Mouse (Mus musculus) embryonic facial prominence, embryonic 13.5 days (tissue): ENCODE measurements around the gene C9. TPM values are rescaled to one million over a fixed set of nuclear protein-coding genes. Genes with fewer than 3 reads are reported as not detected.
A peak's percentile ranks its signal among the peaks of the same experiment; 100 is the strongest.

ENCODE experiments used
- ATAC-seq: fragments of 200-750 bp; cut with Nextera tagmentation; 2 replicates; pipeline ENCODE4 v1.8.0; 2017; ENCODE audit warnings: low read depth; ENCODE audit not compliant: insufficient number of reproducible peaks, insufficient read depth, low FRiP score, low TSS enrichment
- H3K27ac ChIP-seq: fragments of 300-500 bp; sonication (generic); 2 replicates; pipeline ENCODE4 v1.5.1; 2015; ENCODE audit warnings: moderate library complexity, mild to moderate bottlenecking, inconsistent platforms
- H3K27me3 ChIP-seq: fragments of 300-500 bp; sonication (generic); 2 replicates; pipeline ENCODE4 v1.6.1; 2015; ENCODE audit warnings: mild to moderate bottlenecking, inconsistent platforms
- H3K36me3 ChIP-seq: fragments of 300-500 bp; sonication (generic); 2 replicates; pipeline ENCODE4 v1.6.1; 2015; ENCODE audit warnings: mild to moderate bottlenecking, inconsistent platforms
- H3K4me1 ChIP-seq: fragments of 300-500 bp; sonication (generic); 2 replicates; pipeline ENCODE4 v1.6.1; 2015; ENCODE audit warnings: inconsistent platforms
- H3K4me2 ChIP-seq: fragments of 300-500 bp; sonication (generic); 2 replicates; pipeline ENCODE4 v1.6.1; 2015; ENCODE audit warnings: moderate library complexity, mild to moderate bottlenecking, inconsistent platforms
- H3K4me3 ChIP-seq: fragments of 300-500 bp; sonication (generic); 2 replicates; pipeline ENCODE4 v1.5.1; 2015; ENCODE audit warnings: mild to moderate bottlenecking, inconsistent platforms
- H3K9ac ChIP-seq: fragments of 300-500 bp; sonication (generic); 2 replicates; pipeline ENCODE4 v1.6.1; 2015; ENCODE audit warnings: mild to moderate bottlenecking, inconsistent platforms
- H3K9me3 ChIP-seq: fragments of 300-500 bp; sonication (generic); 2 replicates; pipeline ENCODE4 v1.6.1; 2016; ENCODE audit warnings: inconsistent platforms
- WGBS: fragments of 180-500 bp; shearing (Covaris S2); methylation state at CpG from one replicate; pipeline ENCODE4 v1.1.7; 2015; ENCODE audit warnings: mixed read lengths; 5-methylcytosine and 5-hydroxymethylcytosine counted together
- polyA plus RNA-seq: library from polyadenylated mRNA; unstranded; fragments of >200 nt; fragmentation: Nextera tagmentation; extraction: Ambion mirVana; gene quantifications from 2 replicates; pipeline ENCODE4 v1.2.1, GENCODE M21; 2015

Gene C9
- polyA plus RNA-seq, result not detected in 2 replicates

DNA sequence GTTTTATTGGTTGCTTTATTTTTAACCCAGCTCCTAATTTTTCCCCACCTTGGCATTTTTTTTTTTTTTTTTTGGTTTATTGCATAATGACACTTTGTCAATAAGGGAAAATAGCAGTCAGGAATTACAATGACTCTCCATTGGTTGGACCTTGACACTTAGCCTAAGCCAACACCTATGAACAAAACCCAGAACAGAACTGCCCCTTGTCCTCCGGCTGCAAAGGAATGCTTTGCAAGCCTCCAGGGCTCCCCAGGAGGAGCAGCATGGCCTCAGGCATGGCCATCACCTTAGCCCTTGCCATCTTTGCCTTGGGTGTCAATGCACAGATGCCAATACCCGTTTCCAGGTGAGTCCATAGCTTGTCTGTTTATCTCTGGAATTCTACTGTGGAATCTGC lies at the start of gene C9:
Gene C9 (plus strand): TSS at position 193 of the 400 bp plus-strand sequence.
- Histone ChIP-seq H3K4me3 (no peak within 1 kb of the TSS), H3K27ac (no peak within 1 kb of the TSS), H3K36me3 (0 out of 2 replicates have a peak, but pooled peaks cover 2% of the 10 kb centered on the region), H3K4me2 (no peak within 1 kb of the TSS), H3K9ac (no peak within 1 kb of the TSS), H3K27me3 (no peaks in the 10 kb centered on the region), H3K9me3 (no peaks in the 10 kb centered on the region), H3K4me1 (0 out of 2 replicates have a peak, but pooled peaks cover 7% of the 10 kb centered on the region)
- WGBS, result 61% methylated on average over 2 of the region's 2 CpGs
- ATAC-seq, result no peak

DNA sequence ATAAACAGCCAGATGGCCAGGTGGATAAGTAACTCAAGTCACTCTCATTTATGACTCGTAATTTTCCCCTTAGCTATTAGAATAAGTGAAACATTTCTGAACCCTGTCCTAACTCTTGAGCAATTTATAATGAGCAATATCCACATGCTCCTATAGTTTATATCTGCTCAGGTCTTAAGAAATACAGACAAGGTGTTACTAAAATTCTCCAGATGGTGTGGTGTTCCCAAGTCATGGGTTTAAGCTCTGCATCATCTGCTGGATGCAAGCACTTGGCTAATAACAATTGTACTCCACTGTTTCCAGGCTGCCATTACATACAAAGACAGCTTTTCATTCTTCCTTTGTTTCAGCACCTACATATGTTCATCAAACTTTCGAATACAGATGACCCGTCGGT lies 46.9 kb upstream of the C9 start:
- Histone ChIP-seq H3K4me3 (no peak overlapping the region), H3K4me1 (no peaks in the 10 kb centered on the region), H3K9ac (no peak overlapping the region), H3K9me3 (no peaks in the 10 kb centered on the region), H3K27me3 (no peaks in the 10 kb centered on the region), H3K4me2 (no peak overlapping the region), H3K27ac (no peak overlapping the region), H3K36me3 (peaks cover 24% of the 10 kb centered on the region)
- no peak for ATAC-seq
- 89% methylated on average over 4 of the region's 4 CpGs for WGBS

DNA sequence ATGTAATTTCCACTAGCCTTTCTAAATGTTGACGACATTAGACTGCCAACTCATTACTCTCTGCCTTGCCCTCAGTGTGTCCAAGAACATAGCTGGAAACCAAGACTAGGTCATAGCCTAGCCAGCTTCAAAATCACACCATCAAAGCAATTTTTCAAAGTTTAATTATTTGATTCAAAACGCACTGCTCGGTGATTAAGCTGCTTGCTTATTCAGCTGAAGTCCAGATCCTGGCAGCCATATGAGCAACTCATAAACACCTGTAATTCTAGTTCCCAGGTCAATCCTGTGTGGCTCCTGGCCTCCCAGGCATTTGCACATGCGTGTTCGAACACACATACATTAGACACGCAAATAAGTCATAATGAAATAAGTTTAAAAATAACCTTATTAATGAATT lies 46.2 kb upstream of the C9 start:
- WGBS, result 89% methylated on average over 6 of the region's 6 CpGs
- Histone ChIP-seq H3K36me3 (peaks cover 17% of the 10 kb centered on the region), H3K9me3 (no peaks in the 10 kb centered on the region), H3K4me3 (no peak overlapping the region), H3K4me2 (no peak overlapping the region), H3K27ac (no peak overlapping the region), H3K4me1 (peaks cover 1% of the 10 kb centered on the region), H3K9ac (no peak overlapping the region), H3K27me3 (no peaks in the 10 kb centered on the region)
- no peak for ATAC-seq

DNA sequence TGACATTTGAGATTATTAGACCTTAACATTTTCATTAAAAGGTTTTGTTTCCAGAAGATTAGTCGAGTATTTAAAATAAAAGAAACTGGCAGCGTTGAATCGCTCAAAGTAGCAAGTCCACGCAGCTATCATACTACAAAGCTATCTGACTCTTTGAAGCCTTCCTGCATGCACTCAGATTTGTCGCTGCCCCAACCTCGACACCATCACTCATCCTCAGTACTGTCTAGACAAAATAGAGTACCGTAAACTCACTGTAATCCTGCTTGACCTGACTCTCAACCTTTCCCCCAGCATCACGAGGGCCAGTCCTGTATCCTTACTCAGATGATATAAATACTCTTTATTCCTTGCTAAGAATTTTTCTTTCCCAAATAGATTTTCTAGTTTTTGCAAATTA lies 45.0 kb upstream of the C9 start:
- WGBS, result 76% methylated on average over 8 of the region's 8 CpGs
- H3K27ac ChIP-seq, result no peak overlapping the region
- H3K4me2 ChIP-seq, result no peak overlapping the region
- peaks cover 14% of the 10 kb centered on the region for H3K36me3 ChIP-seq
- no peaks in the 10 kb centered on the region for H3K27me3 ChIP-seq
- H3K9ac ChIP-seq, result no peak overlapping the region
- no peaks in the 10 kb centered on the region for H3K9me3 ChIP-seq
- no peak for ATAC-seq
- H3K4me3 ChIP-seq, result no peak overlapping the region
- H3K4me1 ChIP-seq, result peaks cover 10% of the 10 kb centered on the region

DNA sequence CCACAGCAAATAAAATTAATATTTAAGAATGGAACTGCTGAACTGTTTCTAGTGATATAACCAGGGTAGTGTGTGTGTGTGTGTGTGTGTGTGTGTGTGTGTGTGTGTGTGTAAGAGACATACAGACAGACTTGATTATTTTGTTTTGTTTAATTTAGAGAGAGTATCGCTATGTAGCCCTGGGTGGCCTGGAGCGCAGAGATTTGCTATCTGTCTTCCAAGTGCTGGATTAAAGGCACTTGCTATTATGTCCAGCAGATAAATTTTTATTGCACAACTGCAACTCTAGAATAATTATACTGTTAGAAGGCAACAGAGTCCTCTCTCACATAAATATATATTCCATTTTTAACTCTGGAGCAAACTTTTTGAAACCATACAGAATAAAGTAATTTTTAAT lies 42.7 kb upstream of the C9 start:
- WGBS, result 86% methylated on average over 2 of the region's 2 CpGs
- Histone ChIP-seq H3K27me3 (no peaks in the 10 kb centered on the region), H3K4me3 (no peak overlapping the region), H3K36me3 (peaks cover 13% of the 10 kb centered on the region; the same call in 1 of the 2 replicates), H3K4me1 (peaks cover 10% of the 10 kb centered on the region), H3K9ac (no peak overlapping the region), H3K27ac (no peak overlapping the region), H3K4me2 (no peak overlapping the region), H3K9me3 (no peaks in the 10 kb centered on the region)
- ATAC-seq, result no peak

DNA sequence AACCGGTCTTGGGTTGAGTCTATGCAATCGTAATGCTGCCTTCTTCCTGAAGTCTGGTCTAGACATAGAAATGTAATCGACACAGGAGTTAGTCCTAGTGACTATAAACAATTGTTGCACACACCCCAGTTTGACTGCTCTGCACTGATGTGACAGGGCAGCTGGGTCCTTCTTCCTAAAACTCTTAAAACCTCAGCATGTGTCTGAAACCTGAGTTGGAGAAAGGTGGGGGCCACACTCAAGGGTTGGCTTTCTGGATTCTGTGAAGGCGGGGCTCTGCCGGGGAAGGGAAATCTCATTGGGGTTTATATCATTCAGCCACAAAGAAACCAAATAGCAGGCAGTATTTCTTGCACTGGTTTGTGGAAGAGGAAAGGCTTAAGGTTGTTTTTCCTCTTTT lies 41.0 kb upstream of the C9 start:
- no peak for ATAC-seq
- Histone ChIP-seq H3K4me3 (no peak overlapping the region), H3K4me1 (peaks cover 10% of the 10 kb centered on the region), H3K9ac (no peak overlapping the region), H3K27ac (no peak overlapping the region; the same call in 1 of the 2 replicates), H3K9me3 (no peaks in the 10 kb centered on the region), H3K36me3 (peaks cover 7% of the 10 kb centered on the region; the same call in 1 of the 2 replicates), H3K4me2 (no peak overlapping the region), H3K27me3 (no peaks in the 10 kb centered on the region)
- 64% methylated on average over 5 of the region's 5 CpGs for WGBS

DNA sequence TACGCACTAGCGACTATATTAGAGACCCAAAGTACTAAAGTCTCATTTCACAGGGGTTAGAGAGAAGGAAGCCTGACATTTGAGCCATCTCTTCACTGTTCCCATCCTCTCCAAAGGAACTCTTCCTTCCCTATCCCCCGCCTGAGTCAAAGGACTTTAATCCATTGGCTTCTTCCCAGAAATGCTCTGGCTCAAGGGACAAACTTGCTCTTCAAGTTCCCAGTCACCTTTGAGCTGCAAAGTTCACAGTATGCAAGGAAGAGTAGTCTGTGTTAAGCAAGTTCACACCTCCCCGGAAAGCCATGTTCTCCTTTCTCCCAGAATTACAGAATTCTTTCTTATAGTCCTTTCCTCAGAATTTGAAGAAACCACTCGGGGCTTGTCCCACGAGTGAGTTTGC lies 38.4 kb upstream of the C9 start:
- no peak overlapping the region for H3K4me3 ChIP-seq
- no peak for ATAC-seq
- no peaks in the 10 kb centered on the region for H3K9me3 ChIP-seq
- H3K27me3 ChIP-seq, result no peaks in the 10 kb centered on the region
- no peak overlapping the region for H3K4me2 ChIP-seq
- H3K4me1 ChIP-seq, result peaks cover 10% of the 10 kb centered on the region
- 81% methylated on average over 6 of the region's 6 CpGs for WGBS
- no peak overlapping the region for H3K9ac ChIP-seq
- no peak overlapping the region for H3K27ac ChIP-seq
- peaks cover 7% of the 10 kb centered on the region; the same call in 1 of the 2 replicates for H3K36me3 ChIP-seq

DNA sequence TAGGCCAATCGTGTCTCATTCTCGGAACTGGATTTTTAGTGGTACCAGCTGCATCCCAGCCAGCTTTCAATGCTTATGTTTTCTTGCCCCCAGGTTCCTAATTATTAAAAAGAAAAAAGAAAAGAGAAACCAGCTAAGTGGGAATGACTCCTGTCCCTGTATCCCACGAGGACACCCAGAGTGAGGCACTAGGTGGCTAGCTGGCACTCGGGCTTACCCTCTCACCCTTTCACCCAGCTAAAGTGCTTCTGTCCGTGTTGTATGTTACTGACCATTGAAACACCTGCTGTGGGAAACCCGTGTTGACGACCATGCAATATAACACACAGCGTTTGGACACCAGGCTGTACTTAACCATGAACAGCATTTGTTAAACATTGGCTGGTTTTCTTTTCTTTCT lies 36.1 kb upstream of the C9 start:
- Histone ChIP-seq H3K4me2 (no peak overlapping the region), H3K4me3 (no peak overlapping the region), H3K4me1 (peaks cover 7% of the 10 kb centered on the region), H3K27ac (no peak overlapping the region), H3K27me3 (no peaks in the 10 kb centered on the region), H3K36me3 (peaks cover 7% of the 10 kb centered on the region; the same call in 1 of the 2 replicates), H3K9ac (no peak overlapping the region), H3K9me3 (no peaks in the 10 kb centered on the region)
- ATAC-seq, result no peak
- 78% methylated on average over 8 of the region's 8 CpGs for WGBS

DNA sequence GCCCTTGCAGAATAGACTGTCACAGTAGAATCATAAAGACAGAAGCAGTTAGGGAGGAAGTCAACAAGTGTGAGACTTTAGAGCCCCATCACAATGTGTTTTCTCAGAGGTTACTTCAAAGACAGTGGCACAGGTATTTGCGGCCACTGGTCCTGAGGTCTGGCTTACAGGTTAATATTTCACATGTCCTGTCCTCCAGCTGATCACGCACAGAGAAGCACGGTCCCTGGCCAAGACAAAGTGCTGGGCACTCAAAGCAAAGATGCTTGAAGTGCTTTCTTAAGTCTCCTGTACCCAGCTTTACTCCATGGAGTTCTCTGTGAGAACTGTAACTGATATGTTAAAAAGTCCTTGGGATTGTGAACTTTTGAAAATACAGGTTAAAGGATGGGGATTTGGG lies 35.0 kb upstream of the C9 start:
- ATAC-seq, result no peak
- Histone ChIP-seq H3K27me3 (no peaks in the 10 kb centered on the region), H3K4me3 (no peak overlapping the region), H3K4me2 (no peak overlapping the region), H3K36me3 (peaks cover 11% of the 10 kb centered on the region; the same call in 1 of the 2 replicates), H3K9me3 (no peaks in the 10 kb centered on the region), H3K27ac (no peak overlapping the region), H3K4me1 (no peaks in the 10 kb centered on the region; the same call in 1 of the 2 replicates), H3K9ac (no peak overlapping the region)
- WGBS, result 92% methylated on average over 3 of the region's 3 CpGs

DNA sequence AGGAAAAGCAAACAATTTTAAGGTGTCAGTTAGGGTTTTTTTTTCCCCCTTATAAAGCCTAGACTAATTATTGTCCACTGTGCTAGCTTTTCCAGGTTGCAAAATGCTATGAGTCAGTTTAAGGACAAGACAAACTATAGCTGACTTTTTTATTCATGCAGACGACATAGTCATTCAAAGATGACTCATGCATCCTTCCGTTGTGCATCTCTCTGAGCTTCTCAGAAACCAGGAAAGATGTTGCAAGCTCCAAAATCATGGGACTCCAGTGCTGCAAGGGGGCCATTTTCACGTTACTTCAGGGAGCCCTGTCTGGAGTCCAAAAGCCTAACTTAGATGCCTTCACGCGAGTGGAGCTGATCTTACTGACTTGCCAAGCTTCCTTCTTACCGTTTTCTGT lies 33.8 kb upstream of the C9 start:
- H3K4me2 ChIP-seq, result no peak overlapping the region
- H3K4me1 ChIP-seq, result no peaks in the 10 kb centered on the region
- no peak overlapping the region for H3K27ac ChIP-seq
- no peaks in the 10 kb centered on the region for H3K27me3 ChIP-seq
- H3K4me3 ChIP-seq, result no peak overlapping the region
- no peaks in the 10 kb centered on the region for H3K9me3 ChIP-seq
- peaks cover 10% of the 10 kb centered on the region; the same call in 1 of the 2 replicates for H3K36me3 ChIP-seq
- no peak for ATAC-seq
- WGBS, result 84% methylated on average over 6 of the region's 6 CpGs
- H3K9ac ChIP-seq, result no peak overlapping the region

DNA sequence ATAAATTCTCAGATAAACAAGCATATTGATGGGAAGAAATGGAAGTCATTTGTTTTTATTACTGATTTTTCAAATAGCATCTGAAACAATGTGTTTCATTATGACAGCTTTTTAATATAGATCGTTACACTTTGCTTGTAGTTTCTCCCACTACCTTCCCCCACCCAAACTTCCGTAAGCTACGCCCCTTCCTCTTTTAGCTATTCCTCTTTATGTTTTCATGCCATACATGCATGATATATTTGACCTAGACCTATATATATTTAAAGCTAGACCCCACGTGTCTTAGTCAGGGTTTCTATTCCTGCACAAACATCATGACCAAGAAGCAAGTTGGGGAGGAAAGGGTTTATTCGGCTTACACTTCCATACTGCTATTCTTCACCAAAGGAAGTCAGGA lies 29.8 kb upstream of the C9 start:
- ATAC-seq, result no peak
- WGBS, result 90% methylated on average over 5 of the region's 5 CpGs
- H3K36me3 ChIP-seq, result peaks cover 31% of the 10 kb centered on the region
- no peak overlapping the region for H3K4me3 ChIP-seq
- H3K27ac ChIP-seq, result no peak overlapping the region
- H3K4me1 ChIP-seq, result no peaks in the 10 kb centered on the region
- no peaks in the 10 kb centered on the region for H3K27me3 ChIP-seq
- H3K9me3 ChIP-seq, result no peaks in the 10 kb centered on the region
- no peak overlapping the region for H3K9ac ChIP-seq
- no peak overlapping the region for H3K4me2 ChIP-seq

DNA sequence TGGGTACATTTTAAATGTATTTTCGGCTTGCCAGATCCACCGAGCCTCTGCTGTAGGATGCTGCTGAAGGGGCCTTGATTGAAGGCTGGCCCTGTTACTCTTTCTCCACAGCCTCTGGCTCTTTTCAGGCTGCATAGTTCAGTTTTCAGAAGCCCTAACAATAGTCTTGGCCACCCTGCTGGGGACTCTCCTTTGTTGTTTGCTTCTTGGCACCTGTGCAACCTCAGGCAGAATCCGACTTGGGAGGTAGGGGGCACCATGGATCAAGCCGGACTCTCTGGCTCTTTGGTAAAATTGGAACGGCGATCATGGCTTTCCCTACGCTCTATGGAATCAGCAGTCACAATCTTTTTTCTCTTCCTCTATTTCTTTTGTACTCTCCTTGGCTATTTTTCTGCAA lies 13.3 kb upstream of the C9 start:
- H3K36me3 ChIP-seq, result peaks cover 70% of the 10 kb centered on the region
- no peaks in the 10 kb centered on the region for H3K27me3 ChIP-seq
- H3K9ac ChIP-seq, result no peak overlapping the region
- peak overlapping the region; percentile 23; the same call in 1 of the 2 replicates for H3K27ac ChIP-seq
- H3K4me3 ChIP-seq, result no peak overlapping the region
- no peaks in the 10 kb centered on the region for H3K9me3 ChIP-seq
- H3K4me1 ChIP-seq, result 0 out of 2 replicates have a peak, but pooled peaks cover 6% of the 10 kb centered on the region
- no peak overlapping the region for H3K4me2 ChIP-seq
- no peak for ATAC-seq
- WGBS, result 78% methylated on average over 7 of the region's 7 CpGs
